Mouse (Mus musculus) heart, adult 2 months (tissue): ENCODE results near the gene Pde8b.

ENCODE experiments used
- CTCF ChIP-seq: fragments of 200-600 bp; IDR thresholded peaks from 2 replicates; pipeline ENCODE4 v1.8.1; 2022; ENCODE audit warnings: antibody characterized with exemption, mild to moderate bottlenecking, moderate library complexity
- EP300 ChIP-seq: fragments of 200-500 bp; IDR thresholded peaks from 2 replicates; pipeline ENCODE4 v1.6.1; 2011; ENCODE audit warnings: low read depth, low read length, control low read depth; ENCODE audit not compliant: insufficient read depth
- POLR2A ChIP-seq: fragments of 200-500 bp; IDR thresholded peaks from 2 replicates; pipeline ENCODE4 v1.6.1; 2011; ENCODE audit warnings: mild to moderate bottlenecking, low read depth, low read length, control low read depth; ENCODE audit not compliant: insufficient read depth

GRCm38 (mm10) chr13:95101315-95101714 lies 148.8 kb downstream of the Pde8b start:
- TF ChIP-seq CTCF (no peak), POLR2A (no peak), EP300 (no peak)
